Mouse (Mus musculus) ES-Bruce4 (cell line): ENCODE results near the gene Mmp8. TPM values are rescaled to one million over a fixed set of nuclear protein-coding genes. Genes with fewer than 3 reads are reported as not detected.
A peak's percentile ranks its signal among the peaks of the same experiment; 100 is the strongest.

Experiments
- H3K27ac ChIP-seq: 2 replicates; pipeline ENCODE4 v1.5.1; 2012; ENCODE audit warnings: low read length, inconsistent platforms; ENCODE audit not compliant: insufficient read depth
- H3K27me3 ChIP-seq: 2 replicates; pipeline ENCODE4 v1.6.1; 2012; ENCODE audit warnings: mild to moderate bottlenecking, low read length, inconsistent platforms; ENCODE audit not compliant: control insufficient read depth, poor library complexity, insufficient read depth, severe bottlenecking
- H3K36me3 ChIP-seq: 2 replicates; pipeline ENCODE4 v1.6.1; 2012; ENCODE audit warnings: inconsistent platforms, mild to moderate bottlenecking, low read length, moderate library complexity; ENCODE audit not compliant: control insufficient read depth, poor library complexity, insufficient read depth, severe bottlenecking
- H3K4me1 ChIP-seq: one replicate; pipeline ENCODE4 v1.8.1; 2011; ENCODE audit warnings: low read length; ENCODE audit not compliant: control insufficient read depth, insufficient read depth
- H3K4me3 ChIP-seq: 2 replicates; pipeline ENCODE4 v1.5.1; 2011; ENCODE audit warnings: low read depth, mild to moderate bottlenecking, low read length
- H3K9ac ChIP-seq: 2 replicates; pipeline ENCODE4 v1.6.1; 2012; ENCODE audit warnings: low read depth, mild to moderate bottlenecking, inconsistent platforms; ENCODE audit not compliant: poor library complexity, severe bottlenecking
- H3K9me3 ChIP-seq: replicated peaks from 2 replicates; pipeline ENCODE4 v1.6.1; 2012; ENCODE audit warnings: mild to moderate bottlenecking, low read length, inconsistent platforms; ENCODE audit not compliant: control insufficient read depth, poor library complexity, insufficient read depth, severe bottlenecking
- CTCF ChIP-seq: IDR thresholded peaks from one replicate; pipeline ENCODE4 v1.8.1; 2011; ENCODE audit warnings: low read depth, low read length
- EP300 ChIP-seq: IDR thresholded peaks from 2 replicates; pipeline ENCODE4 v1.6.1; 2011; ENCODE audit warnings: low read depth, low read length; ENCODE audit not compliant: insufficient read depth
- POLR2A ChIP-seq: IDR thresholded peaks from one replicate; pipeline ENCODE4 v1.8.1; 2011; ENCODE audit warnings: low read length; ENCODE audit not compliant: insufficient read depth
- polyA plus RNA-seq: library from polyadenylated mRNA; stranded (reverse); fragments of >200 nt; gene quantifications from 2 replicates; pipeline ENCODE4 v1.2.4, GENCODE M21; 2011; ENCODE audit warnings: low read depth; ENCODE audit not compliant: missing spikeins, insufficient read depth, insufficient read length

Gene Mmp8
- polyA plus RNA-seq, 1 experiment, result not detected

DNA sequence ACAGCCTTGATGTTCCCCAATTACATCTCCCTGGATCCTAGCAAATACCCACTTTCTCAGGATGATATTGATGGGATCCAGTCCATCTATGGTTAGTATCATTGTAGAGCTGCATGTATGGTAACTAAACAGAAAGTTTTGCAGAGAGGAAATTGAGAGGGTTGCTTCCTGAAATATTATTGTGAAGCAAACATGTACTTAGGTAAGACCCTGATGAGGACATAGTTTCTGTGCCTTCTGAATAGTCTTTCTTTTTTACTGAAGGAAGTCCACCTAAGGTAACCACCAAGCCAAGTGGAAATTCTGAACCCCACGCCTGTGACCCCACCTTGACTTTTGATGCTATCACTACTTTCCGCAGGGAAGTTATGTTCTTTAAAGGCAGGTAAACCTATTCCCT is 19.1 kb downstream of the Mmp8 start:
- Histone ChIP-seq H3K27ac (no peak overlapping the region), H3K36me3 (no peaks in the 10 kb centered on the region), H3K4me1 (no peaks in the 10 kb centered on the region), H3K27me3 (no peaks in the 10 kb centered on the region), H3K9me3 (no peaks in the 10 kb centered on the region), H3K9ac (no peak overlapping the region), H3K4me3 (no peak overlapping the region)
- TF ChIP-seq CTCF (no peak), POLR2A (no peak)

DNA sequence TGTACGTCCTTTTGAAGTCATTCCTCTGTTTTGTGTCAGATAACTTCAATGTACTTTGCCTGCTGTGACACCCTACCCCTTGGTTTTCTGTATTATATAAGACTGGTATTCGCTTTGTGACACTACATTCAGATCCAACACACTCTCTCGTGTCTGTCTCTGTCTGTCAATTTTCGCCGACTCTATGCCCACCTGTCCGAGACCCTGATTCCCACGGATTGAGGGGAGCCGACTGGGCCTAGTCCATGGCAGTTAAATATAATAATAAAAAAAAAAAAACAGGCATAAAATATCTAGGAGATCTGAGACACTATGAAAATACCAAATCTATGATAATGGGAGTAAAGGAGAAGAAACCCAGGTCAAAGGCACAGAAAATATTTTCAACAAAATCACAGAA is 31.8 kb downstream of the Mmp8 start:
- H3K9ac ChIP-seq, result no peak overlapping the region
- TF ChIP-seq EP300 (no peak), CTCF (no peak)
- no peaks in the 10 kb centered on the region for H3K27me3 ChIP-seq
- no peaks in the 10 kb centered on the region for H3K9me3 ChIP-seq
- no peak overlapping the region for H3K27ac ChIP-seq
- no peaks in the 10 kb centered on the region for H3K36me3 ChIP-seq
- no peaks in the 10 kb centered on the region for H3K4me1 ChIP-seq
- no peak overlapping the region for H3K4me3 ChIP-seq

DNA sequence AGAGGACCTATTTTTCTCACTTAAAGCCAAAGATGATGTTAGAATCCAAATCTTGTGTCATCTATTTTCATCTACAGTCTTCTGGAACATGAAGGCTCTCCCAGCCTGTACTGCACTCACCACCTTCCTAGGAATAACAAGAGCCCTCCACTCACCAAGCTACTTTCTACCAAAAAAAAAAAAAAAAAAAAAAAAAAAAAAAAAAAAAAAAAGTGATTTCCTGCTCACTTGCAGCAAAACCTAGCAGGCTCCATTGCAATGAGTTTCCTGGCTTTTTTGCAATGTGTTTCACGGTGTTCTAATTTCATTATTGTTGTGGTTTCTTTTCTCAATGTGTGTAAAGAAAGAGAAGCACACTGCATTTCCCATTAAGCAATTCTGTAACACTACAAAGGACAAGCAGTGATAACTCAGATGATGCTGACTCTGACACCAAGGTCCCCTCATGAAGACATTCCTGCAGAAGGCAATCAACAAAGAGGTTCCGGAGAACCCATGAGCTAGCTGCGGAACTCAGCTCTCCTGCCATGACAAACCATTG is 35.1 kb downstream of the Mmp8 start:
- no peaks in the 10 kb centered on the region for H3K36me3 ChIP-seq
- no peak overlapping the region for H3K4me3 ChIP-seq
- H3K9me3 ChIP-seq, result no peaks in the 10 kb centered on the region
- no peak overlapping the region for H3K9ac ChIP-seq
- H3K4me1 ChIP-seq, result no peaks in the 10 kb centered on the region
- no peaks in the 10 kb centered on the region for H3K27me3 ChIP-seq
- no peak overlapping the region for H3K27ac ChIP-seq
- TF ChIP-seq POLR2A (no peak), EP300 (no peak), CTCF (no peak)

DNA sequence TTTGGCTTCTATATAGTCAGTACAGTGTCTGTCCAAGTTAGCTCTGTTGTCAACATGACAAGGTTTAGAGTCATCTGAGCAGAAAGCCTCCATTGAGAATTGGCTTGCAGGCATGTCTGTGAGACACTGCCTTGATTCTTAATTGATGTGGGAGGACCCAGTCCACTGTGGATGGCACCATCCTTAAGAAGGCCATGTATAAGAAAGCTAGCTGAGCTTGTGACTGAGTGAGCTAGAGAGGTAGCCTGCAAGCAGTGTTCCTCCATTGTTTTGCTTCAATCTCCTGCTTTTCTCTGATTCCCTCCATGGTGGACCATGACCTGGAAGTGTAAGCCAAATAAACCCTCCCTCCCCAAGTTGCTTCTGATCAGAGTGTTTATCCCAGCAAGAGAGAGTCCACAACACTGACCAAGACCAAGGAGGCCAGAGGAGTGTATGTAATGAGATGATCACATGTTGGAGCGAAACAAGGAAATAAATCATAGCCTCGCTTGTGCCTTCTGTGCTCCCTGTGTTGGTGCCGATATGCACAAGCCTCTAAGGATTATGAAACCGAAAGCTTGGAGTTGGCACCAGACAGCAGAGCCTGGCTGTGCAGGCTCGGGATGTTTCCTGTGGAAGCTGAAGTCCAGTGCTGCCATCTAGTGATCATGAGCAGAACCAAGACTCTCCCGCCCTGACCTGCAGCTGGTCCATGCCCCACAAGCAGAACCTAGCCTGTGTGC is 36.7 kb downstream of the Mmp8 start:
- Histone ChIP-seq H3K4me3 (no peak overlapping the region), H3K9ac (no peak overlapping the region), H3K36me3 (no peaks in the 10 kb centered on the region), H3K27ac (no peak overlapping the region), H3K9me3 (no peaks in the 10 kb centered on the region), H3K27me3 (no peaks in the 10 kb centered on the region), H3K4me1 (no peaks in the 10 kb centered on the region)
- peak; percentile 90 for TF ChIP-seq CTCF
- no peak for TF ChIP-seq POLR2A

DNA sequence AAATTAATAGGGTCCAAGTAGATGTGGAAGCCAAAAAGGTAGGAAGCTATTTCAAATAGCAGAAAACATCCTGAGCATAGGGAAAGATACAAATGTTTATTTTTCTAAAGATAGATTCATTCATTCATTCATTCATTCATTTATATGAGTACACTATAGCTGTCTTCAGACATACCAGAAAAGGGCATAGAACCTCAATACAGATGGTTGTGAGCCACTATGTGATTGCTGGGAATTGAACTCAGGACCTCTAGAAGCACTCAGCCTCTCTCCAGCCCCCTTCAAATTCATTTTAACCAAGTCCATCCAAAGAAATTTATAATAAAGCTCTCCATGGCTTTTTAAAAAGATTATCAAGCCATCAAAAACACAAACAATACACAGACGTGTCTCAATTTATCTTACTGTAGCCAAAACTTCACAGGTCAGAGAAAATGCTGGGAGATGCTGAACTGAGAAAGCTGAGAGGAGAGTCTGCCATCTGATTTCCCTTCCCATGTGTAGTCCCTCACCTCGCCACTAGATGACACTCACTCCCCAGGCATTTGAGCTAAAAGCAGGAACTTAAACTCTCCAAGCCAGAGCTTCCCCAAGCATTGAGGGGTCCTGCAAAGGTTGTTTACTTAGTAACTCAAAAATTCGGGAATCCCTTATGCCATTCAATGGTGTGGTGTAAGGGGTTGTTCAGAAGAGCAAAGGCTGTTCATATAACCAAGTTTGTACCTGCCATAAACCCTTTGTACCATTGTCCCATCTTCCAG is 44.9 kb downstream of the Mmp8 start:
- TF ChIP-seq CTCF (peak; percentile 66), POLR2A (no peak)
- H3K4me1 ChIP-seq, result no peaks in the 10 kb centered on the region
- no peak overlapping the region for H3K27ac ChIP-seq
- H3K27me3 ChIP-seq, result no peaks in the 10 kb centered on the region
- H3K9me3 ChIP-seq, result no peaks in the 10 kb centered on the region
- no peak overlapping the region for H3K4me3 ChIP-seq
- no peaks in the 10 kb centered on the region for H3K36me3 ChIP-seq
- no peak overlapping the region for H3K9ac ChIP-seq

DNA sequence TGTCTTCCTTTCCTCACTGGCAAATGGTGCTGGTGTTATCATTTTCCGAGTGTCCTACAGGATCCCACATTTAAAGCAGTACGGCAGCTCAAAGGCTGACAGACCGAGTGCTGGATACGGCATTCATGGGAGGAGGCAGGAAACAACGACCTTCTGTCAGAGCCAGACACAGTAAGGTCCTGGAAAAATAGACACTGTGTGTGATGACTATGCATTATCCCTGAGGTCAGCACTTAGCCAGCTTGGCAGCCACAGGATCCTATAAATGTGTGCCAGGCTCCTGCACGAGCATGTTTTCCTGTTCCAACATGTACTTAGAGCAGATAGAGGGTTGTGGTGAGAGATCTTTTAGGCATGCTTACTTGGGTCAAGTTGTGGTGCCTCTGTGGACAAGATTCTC is 45.7 kb downstream of the Mmp8 start:
- Histone ChIP-seq H3K27me3 (no peaks in the 10 kb centered on the region), H3K4me1 (no peaks in the 10 kb centered on the region), H3K9me3 (peaks cover 3% of the 10 kb centered on the region; the same call in 1 of the 2 replicates), H3K36me3 (no peaks in the 10 kb centered on the region), H3K4me3 (no peak overlapping the region), H3K27ac (no peak overlapping the region), H3K9ac (no peak overlapping the region)
- TF ChIP-seq POLR2A (no peak), CTCF (no peak), EP300 (no peak)
